Mouse (Mus musculus): ENCODE measurements around the gene Zfp518a. TPM values are rescaled to one million over a fixed set of nuclear protein-coding genes. Genes with fewer than 3 reads are reported as not detected.

The Zfp518a gene
- 2.8 and 3.6 TPM in 2 replicates for polyA plus RNA-seq (2015; fragmentation: Nextera tagmentation; extraction: Ambion mirVana)

DNA sequence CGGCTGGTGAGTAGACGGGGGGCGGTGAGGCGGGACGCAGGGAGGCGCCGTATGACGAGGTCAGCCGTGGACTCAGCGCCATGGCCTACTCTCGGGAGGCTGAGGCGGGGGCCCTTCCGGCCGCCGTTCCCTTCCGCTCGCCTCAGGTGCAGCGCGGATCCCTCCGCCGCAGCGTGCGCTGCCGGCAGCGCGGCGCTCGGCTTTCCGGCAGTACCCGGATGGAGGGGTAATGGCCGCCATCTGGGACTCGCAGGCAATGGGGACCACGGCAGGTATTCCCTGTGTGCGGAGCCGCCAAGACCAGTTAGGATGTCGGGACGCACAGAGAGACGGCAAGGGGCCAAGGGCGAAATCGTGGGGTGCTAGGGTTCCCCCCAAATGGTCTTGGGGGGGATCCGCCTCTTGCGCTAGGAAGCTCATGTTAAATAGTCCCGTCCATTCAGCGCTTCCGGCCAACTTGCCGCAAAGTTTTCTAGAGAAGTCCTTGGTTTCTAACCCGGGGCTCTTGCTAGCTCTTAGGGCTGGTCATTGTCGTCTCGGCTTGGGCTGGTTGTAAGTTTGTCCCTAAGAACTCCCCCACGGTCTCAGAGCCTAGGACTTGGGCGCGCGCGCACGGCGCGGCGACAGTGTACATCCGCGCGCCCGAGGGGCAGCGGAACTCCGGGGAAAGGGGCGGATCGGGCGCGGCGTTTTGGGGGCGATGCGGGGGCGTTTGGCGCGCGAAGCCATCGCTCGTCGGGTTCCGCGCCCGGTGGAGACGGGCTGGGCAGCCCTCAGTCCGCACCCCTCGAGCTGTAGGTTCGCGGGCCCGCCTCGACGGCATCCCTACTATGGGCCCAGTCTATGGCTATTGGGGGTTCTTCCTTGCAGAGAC is at the start of gene Zfp518a:
Gene Zfp518a, plus strand, starts transcription at position 187 of the 874 bp plus-strand sequence.

Small RNAs within 50 kb of the gene (microRNA-seq; reads per million reads assigned to microRNA genes)
- not detected for gene Mir8092

Other genes starting within 250 kb of the Zfp518a start
- 0.32 and 0.36 TPM in 2 replicates for gene Cc2d2b, start 146.0 kb upstream of the Zfp518a start, polyA plus RNA-seq (2015; fragmentation: Nextera tagmentation; extraction: Ambion mirVana)
- 7.9 and 8.2 TPM in 2 replicates for gene Ccnj, start 63.4 kb upstream of the Zfp518a start, polyA plus RNA-seq (2015; fragmentation: Nextera tagmentation; extraction: Ambion mirVana)
- gene Blnk, start 99.8 kb downstream of the Zfp518a start, polyA plus RNA-seq (2015; fragmentation: Nextera tagmentation; extraction: Ambion mirVana): 1.5 and 2.3 TPM in 2 replicates
- gene Dntt, start 134.6 kb downstream of the Zfp518a start, polyA plus RNA-seq (2015; fragmentation: Nextera tagmentation; extraction: Ambion mirVana): 0.13 and 0.15 TPM in 2 replicates
- 0.08 TPM in 1 of 2 replicates, not detected in the other for gene Opalin, start 182.4 kb downstream of the Zfp518a start, polyA plus RNA-seq (2015; fragmentation: Nextera tagmentation; extraction: Ambion mirVana)

Data from neural tube, postnatal 0 days (tissue).